Mouse (Mus musculus): Measurements from ENCODE around the gene Pde11a. TPM values are rescaled to one million over a fixed set of nuclear protein-coding genes. Genes with fewer than 3 reads are reported as not detected.

Pde11a gene
- total and polyA plus RNA-seq, 2 experiments = not detected

DNA sequence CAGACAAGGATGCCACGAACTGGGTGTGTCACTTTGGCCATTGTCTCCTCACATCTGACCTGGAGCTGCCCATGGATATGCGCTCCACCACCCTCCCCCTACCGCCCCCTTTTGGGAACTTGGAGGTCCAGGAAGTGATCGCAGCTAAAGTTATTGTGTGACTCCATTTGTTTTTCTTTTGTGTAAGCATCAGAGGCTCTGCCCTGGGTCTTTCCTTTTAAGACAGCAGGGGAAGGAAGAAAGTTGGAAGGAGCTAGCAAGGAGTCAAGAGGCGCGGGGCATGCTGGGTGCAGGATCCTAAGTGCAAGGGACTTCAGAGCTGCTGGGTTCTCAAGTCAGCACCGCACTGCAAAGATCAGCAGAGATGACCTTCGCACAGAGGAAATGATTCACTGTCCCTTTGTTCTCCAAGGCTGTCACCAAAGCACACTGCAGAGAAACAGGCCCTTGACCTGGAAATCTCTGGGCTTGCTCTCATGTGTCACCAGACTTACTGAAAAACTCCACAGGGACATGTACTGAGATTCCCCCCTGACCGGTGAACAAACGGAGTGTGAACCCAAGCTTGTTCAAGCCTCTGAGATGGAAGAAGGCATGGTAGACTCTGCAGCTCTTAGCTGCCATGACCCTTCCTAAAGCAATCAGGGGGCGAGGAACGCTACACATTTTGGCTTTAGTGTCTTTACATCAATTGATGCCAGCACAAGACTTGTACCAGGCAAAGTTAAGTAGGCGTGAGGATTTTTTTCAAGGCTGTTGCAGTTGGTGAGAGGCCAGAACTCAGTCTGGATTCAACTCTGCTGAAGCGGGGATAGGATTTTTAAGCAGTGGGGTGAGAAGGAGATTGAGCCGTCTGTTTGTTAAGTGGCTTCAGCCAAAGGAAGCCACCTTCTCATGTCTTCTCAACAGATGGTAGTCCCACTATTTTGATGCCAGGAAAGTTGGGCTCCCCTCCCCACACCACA, 377.9 kb downstream of the Pde11a start:
- peak overlapping the region; percentile 25; the same call in 1 of the 2 replicates for H3K27ac ChIP-seq (replicated peaks; ENCODE audit: insufficient read depth, low read depth, low read length)
- no peaks in the 10 kb centered on the region for H3K36me3 ChIP-seq (ENCODE audit: control insufficient read depth, insufficient read depth, low read length)
- H3K4me3 ChIP-seq (ENCODE audit: insufficient read depth, low read depth, low read length) = no peak overlapping the region
- no peak overlapping the region for H3K9ac ChIP-seq (ENCODE audit: low read depth, low read length)
- WGBS = 59% methylated on average over 15 of the region's 15 CpGs
- H3K79me2 ChIP-seq (ENCODE audit: control insufficient read depth, insufficient read depth, low read length) = no peaks in the 10 kb centered on the region
- no peaks in the 10 kb centered on the region; the same call in 1 of the 2 replicates for H3K4me1 ChIP-seq (ENCODE audit: control insufficient read depth, insufficient read depth, low read length)
- no peaks in the 10 kb centered on the region for H3K27me3 ChIP-seq (ENCODE audit: control insufficient read depth, insufficient read depth, low read length)
- TF ChIP-seq CTCF (IDR thresholded peaks at IDR 0.05; ENCODE audit: low read depth, low read length) = no peak
- DNase-seq (ENCODE audit: extremely low read depth, low read depth, low spot score) = no peak

DNA sequence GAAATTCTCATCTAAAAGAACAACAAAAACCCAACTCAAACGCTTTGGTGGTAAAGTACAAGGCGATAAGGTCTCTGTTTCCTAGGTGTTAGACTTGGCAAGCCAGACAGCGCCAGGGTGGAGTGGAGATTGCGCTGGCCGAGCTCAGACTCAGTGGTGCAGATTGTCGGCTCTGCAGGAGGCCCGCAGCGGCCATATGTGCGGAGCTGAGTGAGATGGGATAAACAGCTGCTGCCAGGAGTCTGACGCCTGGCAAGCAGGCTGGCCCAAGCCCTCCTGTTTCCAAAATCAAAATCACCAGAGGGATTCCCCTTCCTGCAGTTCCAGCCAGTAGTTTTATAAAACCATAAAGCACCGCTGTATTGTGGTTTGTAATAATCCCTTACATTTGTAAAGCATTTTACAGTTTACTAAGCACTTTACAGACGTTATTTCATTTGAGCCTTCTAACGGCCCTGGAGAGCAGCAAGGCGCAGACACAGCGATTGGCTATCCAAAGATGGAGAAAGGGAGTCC, 378.7 kb downstream of the Pde11a start:
- no peaks in the 10 kb centered on the region for H3K36me3 ChIP-seq (ENCODE audit: control insufficient read depth, insufficient read depth, low read length)
- no peak for TF ChIP-seq POLR2A (IDR thresholded peaks at IDR 0.05; ENCODE audit: extremely low read depth, insufficient read depth, low read length)
- TF ChIP-seq CTCF (IDR thresholded peaks at IDR 0.05; ENCODE audit: low read depth, low read length) = no peak
- H3K4me3 ChIP-seq (ENCODE audit: insufficient read depth, low read depth, low read length) = no peak overlapping the region
- H3K9ac ChIP-seq (ENCODE audit: low read depth, low read length) = no peak overlapping the region
- no peak for DNase-seq (ENCODE audit: extremely low read depth, low read depth, low spot score)
- H3K79me2 ChIP-seq (ENCODE audit: control insufficient read depth, insufficient read depth, low read length) = no peaks in the 10 kb centered on the region
- WGBS = 30% methylated on average over 15 of the region's 15 CpGs
- no peaks in the 10 kb centered on the region for H3K27me3 ChIP-seq (ENCODE audit: control insufficient read depth, insufficient read depth, low read length)
- H3K4me1 ChIP-seq (ENCODE audit: control insufficient read depth, insufficient read depth, low read length) = no peaks in the 10 kb centered on the region; the same call in 1 of the 2 replicates
- H3K27ac ChIP-seq (replicated peaks; ENCODE audit: insufficient read depth, low read depth, low read length) = peak overlapping the region; percentile 25; the same call in 1 of the 2 replicates

DNA sequence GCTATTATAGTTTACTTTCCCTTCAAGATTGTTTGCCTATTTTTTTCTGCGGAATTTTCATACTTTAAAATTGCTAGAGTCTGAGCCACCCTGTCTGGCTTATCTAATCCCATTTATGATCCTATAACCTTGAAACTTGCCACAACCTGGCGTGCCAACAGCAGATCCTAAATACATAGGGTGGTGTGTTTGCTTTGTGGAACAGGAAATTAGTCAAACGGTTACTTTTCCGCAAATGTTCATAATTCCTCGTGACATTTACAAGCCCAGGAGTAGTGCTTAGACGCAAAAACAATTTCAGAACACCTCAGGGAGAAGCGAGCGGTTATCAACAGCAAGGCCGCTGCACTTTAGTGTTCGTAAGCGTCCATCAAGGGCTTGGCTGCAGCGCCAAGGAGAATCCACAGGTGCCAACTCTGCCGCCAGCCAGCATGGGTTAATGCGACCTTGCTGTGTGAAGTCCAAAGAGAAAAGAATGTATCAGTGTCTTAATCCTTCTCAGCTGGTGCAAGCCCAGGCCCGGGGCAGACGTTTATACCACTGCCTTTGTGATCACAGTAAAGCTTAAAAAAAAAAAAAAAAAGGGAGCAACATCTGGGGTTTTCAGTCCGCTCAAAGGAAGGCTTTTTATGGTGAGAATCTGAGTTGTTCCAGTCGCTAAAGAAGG, 379.3 kb downstream of the Pde11a start:
- no peaks in the 10 kb centered on the region for H3K27me3 ChIP-seq (ENCODE audit: control insufficient read depth, insufficient read depth, low read length)
- no peak for TF ChIP-seq POLR2A (IDR thresholded peaks at IDR 0.05; ENCODE audit: extremely low read depth, insufficient read depth, low read length)
- TF ChIP-seq CTCF (IDR thresholded peaks at IDR 0.05; ENCODE audit: low read depth, low read length) = no peak
- no peak overlapping the region for H3K9ac ChIP-seq (ENCODE audit: low read depth, low read length)
- H3K4me1 ChIP-seq (ENCODE audit: control insufficient read depth, insufficient read depth, low read length) = no peaks in the 10 kb centered on the region; the same call in 1 of the 2 replicates
- H3K79me2 ChIP-seq (ENCODE audit: control insufficient read depth, insufficient read depth, low read length) = no peaks in the 10 kb centered on the region
- WGBS = 56% methylated on average over 18 of the region's 18 CpGs
- no peak overlapping the region for H3K4me3 ChIP-seq (ENCODE audit: insufficient read depth, low read depth, low read length)
- no peaks in the 10 kb centered on the region for H3K36me3 ChIP-seq (ENCODE audit: control insufficient read depth, insufficient read depth, low read length)
- no peak overlapping the region for H3K27ac ChIP-seq (replicated peaks; ENCODE audit: insufficient read depth, low read depth, low read length)
- DNase-seq (ENCODE audit: extremely low read depth, low read depth, low spot score) = no peak

DNA sequence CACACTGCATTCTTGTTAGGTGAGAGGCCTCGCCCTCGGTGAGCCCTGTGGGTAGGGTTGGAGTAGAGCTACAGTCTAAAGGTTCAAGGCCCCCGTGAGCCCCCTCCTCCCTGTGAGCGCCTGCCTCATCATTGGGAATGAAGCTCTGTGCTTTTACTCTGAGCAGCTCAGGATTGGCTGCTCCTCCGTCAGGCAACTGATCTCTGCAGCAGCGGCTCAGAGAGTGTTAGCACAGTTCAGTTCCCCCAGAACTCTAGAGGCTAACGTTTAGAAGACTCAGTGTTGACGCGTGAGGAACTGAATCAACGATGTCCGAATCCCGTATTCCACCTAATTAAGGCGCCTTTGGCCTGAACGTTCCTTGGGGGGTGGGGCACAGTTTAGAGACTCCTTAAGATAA, 382.9 kb downstream of the Pde11a start:
- no peaks in the 10 kb centered on the region for H3K79me2 ChIP-seq (ENCODE audit: control insufficient read depth, insufficient read depth, low read length)
- DNase-seq (ENCODE audit: extremely low read depth, low read depth, low spot score) = no peak
- WGBS = 56% methylated on average over 14 of the region's 14 CpGs
- H3K27me3 ChIP-seq (ENCODE audit: control insufficient read depth, insufficient read depth, low read length) = no peaks in the 10 kb centered on the region
- no peak overlapping the region for H3K4me3 ChIP-seq (ENCODE audit: insufficient read depth, low read depth, low read length)
- H3K9ac ChIP-seq (ENCODE audit: low read depth, low read length) = no peak overlapping the region
- no peaks in the 10 kb centered on the region for H3K4me1 ChIP-seq (ENCODE audit: control insufficient read depth, insufficient read depth, low read length)
- no peaks in the 10 kb centered on the region for H3K36me3 ChIP-seq (ENCODE audit: control insufficient read depth, insufficient read depth, low read length)
- H3K27ac ChIP-seq (replicated peaks; ENCODE audit: insufficient read depth, low read depth, low read length) = no peak overlapping the region
- TF ChIP-seq POLR2A (IDR thresholded peaks at IDR 0.05; ENCODE audit: extremely low read depth, insufficient read depth, low read length) (no peak), CTCF (IDR thresholded peaks at IDR 0.05; ENCODE audit: low read depth, low read length) (no peak)

DNA sequence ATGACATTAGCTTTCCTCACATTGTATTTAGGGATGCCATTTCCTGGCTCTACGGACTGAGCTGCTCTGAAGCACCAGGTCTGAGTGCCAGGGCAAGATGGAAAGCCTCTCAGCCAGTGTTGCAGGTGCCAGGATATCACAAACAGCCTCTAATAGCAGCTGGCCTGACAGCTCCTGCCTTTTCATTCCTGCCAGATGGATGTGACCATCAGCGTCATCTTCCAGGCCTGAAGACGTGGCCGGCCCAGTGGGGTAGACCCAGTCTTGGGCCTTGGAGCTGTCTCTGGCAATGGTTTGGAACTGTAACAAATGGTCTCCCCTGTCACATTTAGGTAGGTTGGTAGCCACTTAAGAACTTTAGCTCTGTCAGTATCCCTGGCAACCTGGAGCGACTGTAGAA, 385.3 kb downstream of the Pde11a start:
- Histone ChIP-seq H3K9ac (ENCODE audit: low read depth, low read length) (no peak overlapping the region), H3K27me3 (ENCODE audit: control insufficient read depth, insufficient read depth, low read length) (no peaks in the 10 kb centered on the region), H3K36me3 (ENCODE audit: control insufficient read depth, insufficient read depth, low read length) (no peaks in the 10 kb centered on the region), H3K4me3 (ENCODE audit: insufficient read depth, low read depth, low read length) (no peak overlapping the region), H3K27ac (replicated peaks; ENCODE audit: insufficient read depth, low read depth, low read length) (no peak overlapping the region), H3K4me1 (ENCODE audit: control insufficient read depth, insufficient read depth, low read length) (no peaks in the 10 kb centered on the region), H3K79me2 (ENCODE audit: control insufficient read depth, insufficient read depth, low read length) (no peaks in the 10 kb centered on the region)
- no peak for DNase-seq (ENCODE audit: extremely low read depth, low read depth, low spot score)
- WGBS = 94% methylated on average over 5 of the region's 5 CpGs
- TF ChIP-seq CTCF (IDR thresholded peaks at IDR 0.05; ENCODE audit: low read depth, low read length) = no peak
- TF ChIP-seq POLR2A (IDR thresholded peaks at IDR 0.05; ENCODE audit: extremely low read depth, insufficient read depth, low read length) = no peak
